Mouse (Mus musculus): ENCODE measurements at regions not wholly inside any gene's neighbourhood (a gene's known extent, or its start where the extent isn't known, plus 50 kb on each side); places are given as distances from the start of the nearest gene placed in this dataset.

GRCm38 (mm10) chr13:90292905-90293304 lies 203.5 kb upstream of the Xrcc4 start:
- Histone ChIP-seq H3K4me2 (ENCODE audit: low read length) (no peak overlapping the region), H3K36me3 (ENCODE audit: control insufficient read depth, insufficient read depth) (no peaks in the 10 kb centered on the region), H3K9ac (replicated peaks; ENCODE audit: low read depth, low read length) (no peak overlapping the region), H3K9me3 (ENCODE audit: control insufficient read depth, low read length) (no peaks in the 10 kb centered on the region), H3K27me3 (replicated peaks; ENCODE audit: control insufficient read depth, insufficient read depth, low read length) (no peaks in the 10 kb centered on the region), H3K4me1 (replicated peaks; ENCODE audit: control insufficient read depth, insufficient read depth, low read length) (peaks cover 12% of the 10 kb centered on the region), H3K27ac (ENCODE audit: low read length) (no peak overlapping the region), H3K4me3 (replicated peaks; ENCODE audit: low read length) (no peak overlapping the region)
- WGBS = 20% methylated on average over 4 of the region's 4 CpGs
- ATAC-seq = peak; percentile 52; the same call in 1 of the 2 replicates

- Histone ChIP-seq H3K9me3 (ENCODE audit: control insufficient read depth, low read length) (no peaks in the 10 kb centered on the region), H3K27ac (ENCODE audit: low read length) (no peak overlapping the region), H3K4me2 (ENCODE audit: low read length) (no peak overlapping the region), H3K9ac (replicated peaks; ENCODE audit: low read depth, low read length) (no peak overlapping the region), H3K27me3 (replicated peaks; ENCODE audit: control insufficient read depth, insufficient read depth, low read length) (no peaks in the 10 kb centered on the region), H3K4me3 (replicated peaks; ENCODE audit: low read length) (no peak overlapping the region), H3K36me3 (ENCODE audit: control insufficient read depth, insufficient read depth) (no peaks in the 10 kb centered on the region), H3K4me1 (replicated peaks; ENCODE audit: control insufficient read depth, insufficient read depth, low read length) (peaks cover 12% of the 10 kb centered on the region)
- 29% methylated on average over 1 of the region's 1 CpGs for WGBS
- ATAC-seq = peak; percentile 54
These were observed 202.7 kb upstream of the Xrcc4 start for GRCm38 (mm10) chr13:90292124-90292523.

GRCm38 (mm10) chr13:90280976-90281375 lies 191.6 kb upstream of the Xrcc4 start:
- no peak overlapping the region for H3K4me2 ChIP-seq (ENCODE audit: low read length)
- ATAC-seq = no peak
- no peak overlapping the region for H3K27ac ChIP-seq (ENCODE audit: low read length)
- no peak overlapping the region for H3K4me3 ChIP-seq (replicated peaks; ENCODE audit: low read length)
- H3K9me3 ChIP-seq (ENCODE audit: control insufficient read depth, low read length) = no peaks in the 10 kb centered on the region
- H3K4me1 ChIP-seq (replicated peaks; ENCODE audit: control insufficient read depth, insufficient read depth, low read length) = peaks cover 12% of the 10 kb centered on the region
- H3K36me3 ChIP-seq (ENCODE audit: control insufficient read depth, insufficient read depth) = no peaks in the 10 kb centered on the region
- no peaks in the 10 kb centered on the region for H3K27me3 ChIP-seq (replicated peaks; ENCODE audit: control insufficient read depth, insufficient read depth, low read length)
- no peak overlapping the region for H3K9ac ChIP-seq (replicated peaks; ENCODE audit: low read depth, low read length)

- no peak overlapping the region for H3K4me2 ChIP-seq (ENCODE audit: low read length)
- ATAC-seq = peak; percentile 90
- H3K27me3 ChIP-seq (replicated peaks; ENCODE audit: control insufficient read depth, insufficient read depth, low read length) = no peaks in the 10 kb centered on the region
- WGBS = 43% methylated on average over 3 of the region's 3 CpGs
- H3K4me1 ChIP-seq (replicated peaks; ENCODE audit: control insufficient read depth, insufficient read depth, low read length) = peaks cover 12% of the 10 kb centered on the region
- no peaks in the 10 kb centered on the region for H3K9me3 ChIP-seq (ENCODE audit: control insufficient read depth, low read length)
- H3K4me3 ChIP-seq (replicated peaks; ENCODE audit: low read length) = no peak overlapping the region
- peak overlapping the region; percentile 12 for H3K27ac ChIP-seq (ENCODE audit: low read length)
- H3K36me3 ChIP-seq (ENCODE audit: control insufficient read depth, insufficient read depth) = no peaks in the 10 kb centered on the region
- no peak overlapping the region for H3K9ac ChIP-seq (replicated peaks; ENCODE audit: low read depth, low read length)
These were observed 190.5 kb upstream of the Xrcc4 start for GRCm38 (mm10) chr13:90279786-90280382.

- no peak overlapping the region for H3K4me3 ChIP-seq (replicated peaks; ENCODE audit: low read length)
- no peaks in the 10 kb centered on the region for H3K27me3 ChIP-seq (replicated peaks; ENCODE audit: control insufficient read depth, insufficient read depth, low read length)
- no peak overlapping the region for H3K4me2 ChIP-seq (ENCODE audit: low read length)
- H3K9me3 ChIP-seq (ENCODE audit: control insufficient read depth, low read length) = no peaks in the 10 kb centered on the region
- peak overlapping the region; percentile 12; the same call in 1 of the 2 replicates for H3K27ac ChIP-seq (ENCODE audit: low read length)
- no peak overlapping the region for H3K9ac ChIP-seq (replicated peaks; ENCODE audit: low read depth, low read length)
- no peaks in the 10 kb centered on the region for H3K36me3 ChIP-seq (ENCODE audit: control insufficient read depth, insufficient read depth)
- peak; percentile 75 for ATAC-seq
- H3K4me1 ChIP-seq (replicated peaks; ENCODE audit: control insufficient read depth, insufficient read depth, low read length) = peaks cover 12% of the 10 kb centered on the region
These were observed 189.9 kb upstream of the Xrcc4 start for GRCm38 (mm10) chr13:90279355-90279754.

GRCm38 (mm10) chr13:90259071-90259742 lies 169.8 kb upstream of the Xrcc4 start:
- Histone ChIP-seq H3K9me3 (ENCODE audit: control insufficient read depth, low read length) (no peaks in the 10 kb centered on the region; the same call in 1 of the 2 replicates), H3K27ac (ENCODE audit: low read length) (no peak overlapping the region), H3K4me1 (replicated peaks; ENCODE audit: control insufficient read depth, insufficient read depth, low read length) (no peaks in the 10 kb centered on the region), H3K4me2 (ENCODE audit: low read length) (no peak overlapping the region), H3K36me3 (ENCODE audit: control insufficient read depth, insufficient read depth) (no peaks in the 10 kb centered on the region), H3K4me3 (replicated peaks; ENCODE audit: low read length) (no peak overlapping the region), H3K27me3 (replicated peaks; ENCODE audit: control insufficient read depth, insufficient read depth, low read length) (no peaks in the 10 kb centered on the region), H3K9ac (replicated peaks; ENCODE audit: low read depth, low read length) (no peak overlapping the region)
- no peak for ATAC-seq
- 83% methylated on average over 3 of the region's 3 CpGs for WGBS

GRCm38 (mm10) chr13:90252981-90253380 lies 163.6 kb upstream of the Xrcc4 start:
- no peaks in the 10 kb centered on the region for H3K4me1 ChIP-seq (replicated peaks; ENCODE audit: control insufficient read depth, insufficient read depth, low read length)
- H3K9me3 ChIP-seq (ENCODE audit: control insufficient read depth, low read length) = no peaks in the 10 kb centered on the region
- no peaks in the 10 kb centered on the region for H3K27me3 ChIP-seq (replicated peaks; ENCODE audit: control insufficient read depth, insufficient read depth, low read length)
- no peaks in the 10 kb centered on the region for H3K36me3 ChIP-seq (ENCODE audit: control insufficient read depth, insufficient read depth)
- no peak overlapping the region for H3K27ac ChIP-seq (ENCODE audit: low read length)
- no peak overlapping the region for H3K9ac ChIP-seq (replicated peaks; ENCODE audit: low read depth, low read length)
- no peak for ATAC-seq
- WGBS = 40% methylated on average over 1 of the region's 1 CpGs
- H3K4me2 ChIP-seq (ENCODE audit: low read length) = no peak overlapping the region
- H3K4me3 ChIP-seq (replicated peaks; ENCODE audit: low read length) = no peak overlapping the region

GRCm38 (mm10) chr13:90245997-90246765 lies 156.8 kb upstream of the Xrcc4 start:
- no peaks in the 10 kb centered on the region for H3K4me1 ChIP-seq (replicated peaks; ENCODE audit: control insufficient read depth, insufficient read depth, low read length)
- H3K27me3 ChIP-seq (replicated peaks; ENCODE audit: control insufficient read depth, insufficient read depth, low read length) = no peaks in the 10 kb centered on the region
- H3K4me2 ChIP-seq (ENCODE audit: low read length) = no peak overlapping the region
- no peak overlapping the region for H3K4me3 ChIP-seq (replicated peaks; ENCODE audit: low read length)
- WGBS = 74% methylated on average over 6 of the region's 6 CpGs
- H3K9me3 ChIP-seq (ENCODE audit: control insufficient read depth, low read length) = peaks cover 2% of the 10 kb centered on the region; the same call in 1 of the 2 replicates
- no peak overlapping the region for H3K9ac ChIP-seq (replicated peaks; ENCODE audit: low read depth, low read length)
- H3K36me3 ChIP-seq (ENCODE audit: control insufficient read depth, insufficient read depth) = no peaks in the 10 kb centered on the region
- ATAC-seq = no peak
- no peak overlapping the region for H3K27ac ChIP-seq (ENCODE audit: low read length)

- H3K27ac ChIP-seq (ENCODE audit: low read length) = no peak overlapping the region
- H3K4me3 ChIP-seq (replicated peaks; ENCODE audit: low read length) = no peak overlapping the region
- WGBS = 63% methylated on average over 4 of the region's 4 CpGs
- no peaks in the 10 kb centered on the region for H3K4me1 ChIP-seq (replicated peaks; ENCODE audit: control insufficient read depth, insufficient read depth, low read length)
- no peaks in the 10 kb centered on the region for H3K27me3 ChIP-seq (replicated peaks; ENCODE audit: control insufficient read depth, insufficient read depth, low read length)
- no peak for ATAC-seq
- no peaks in the 10 kb centered on the region for H3K36me3 ChIP-seq (ENCODE audit: control insufficient read depth, insufficient read depth)
- no peak overlapping the region for H3K4me2 ChIP-seq (ENCODE audit: low read length)
- H3K9ac ChIP-seq (replicated peaks; ENCODE audit: low read depth, low read length) = no peak overlapping the region
- peaks cover 2% of the 10 kb centered on the region; the same call in 1 of the 2 replicates for H3K9me3 ChIP-seq (ENCODE audit: control insufficient read depth, low read length)
These were observed 148.9 kb upstream of the Xrcc4 start for GRCm38 (mm10) chr13:90238331-90238730.

Data from forebrain, embryonic 16.5 days (tissue).